Mouse (Mus musculus): ENCODE results near the gene Foxg1. TPM values are rescaled to one million over a fixed set of nuclear protein-coding genes. Genes with fewer than 3 reads are reported as not detected.

Gene Foxg1
- polyA plus RNA-seq, 2 experiments: not detected

GRCm38 (mm10) chr12:49390926-49391304 lies 8.5 kb downstream of the Foxg1 start:
- Histone ChIP-seq H3K9me3 (ENCODE audit: control insufficient read depth, low read length) (no peaks in the 10 kb centered on the region), H3K36me3 (replicated peaks; ENCODE audit: control insufficient read depth, insufficient read depth, low read depth) (no peaks in the 10 kb centered on the region), H3K27me3 (ENCODE audit: control insufficient read depth, insufficient read depth, low read length) (peaks cover 64% of the 10 kb centered on the region), H3K4me3 (ENCODE audit: insufficient read depth in 1 of 2, low read depth in 2 of 2, low read length in 2 of 2) (no peak overlapping the region), H3K4me1 (replicated peaks; ENCODE audit: control insufficient read depth in 2 of 2, insufficient read depth in 2 of 2, low read length in 1 of 2) (no peaks in the 10 kb centered on the region), H3K27ac (no peak overlapping the region), H3K9ac (replicated peaks) (no peak overlapping the region), H3K4me2 (ENCODE audit: low read depth) (no peak overlapping the region)
- DNase-seq (ENCODE audit: low read depth in 3 of 3, low spot score in 3 of 3) (no peak), ATAC-seq (ENCODE audit: insufficient read depth) (no peak)
- no peak for TF ChIP-seq CTCF (IDR thresholded peaks at IDR 0.05; ENCODE audit: low read depth)
- no peak for TF ChIP-seq EP300 (IDR thresholded peaks at IDR 0.05; ENCODE audit: low read depth)
- 2% methylated on average over 9 of the region's 9 CpGs for WGBS (ENCODE audit: insufficient replicate concordance)

- Histone ChIP-seq H3K4me3 (ENCODE audit: insufficient read depth in 1 of 2, low read depth in 2 of 2, low read length in 2 of 2) (no peak overlapping the region), H3K27ac (no peak overlapping the region), H3K9ac (replicated peaks) (no peak overlapping the region), H3K36me3 (replicated peaks; ENCODE audit: control insufficient read depth, insufficient read depth, low read depth) (no peaks in the 10 kb centered on the region), H3K4me1 (replicated peaks; ENCODE audit: control insufficient read depth in 2 of 2, insufficient read depth in 2 of 2, low read length in 1 of 2) (no peaks in the 10 kb centered on the region), H3K4me2 (ENCODE audit: low read depth) (no peak overlapping the region), H3K9me3 (ENCODE audit: control insufficient read depth, low read length) (no peaks in the 10 kb centered on the region), H3K27me3 (ENCODE audit: control insufficient read depth, insufficient read depth, low read length) (peaks cover 59% of the 10 kb centered on the region)
- TF ChIP-seq CTCF (IDR thresholded peaks at IDR 0.05; ENCODE audit: low read depth) (peak; percentile 49), EP300 (IDR thresholded peaks at IDR 0.05; ENCODE audit: low read depth) (no peak)
- 2% methylated on average over 42 of the region's 42 CpGs for WGBS (ENCODE audit: insufficient replicate concordance)
- no peak for DNase-seq (ENCODE audit: low read depth in 3 of 3, low spot score in 3 of 3)
- ATAC-seq (ENCODE audit: insufficient read depth): no peak
Measured at GRCm38 (mm10) chr12:49391305-49392040, 9.0 kb downstream of the Foxg1 start.

- Histone ChIP-seq H3K4me1 (replicated peaks; ENCODE audit: control insufficient read depth in 2 of 2, insufficient read depth in 2 of 2, low read length in 1 of 2) (no peaks in the 10 kb centered on the region), H3K9me3 (ENCODE audit: control insufficient read depth, low read length) (no peaks in the 10 kb centered on the region), H3K27ac (no peak overlapping the region), H3K4me2 (ENCODE audit: low read depth) (no peak overlapping the region), H3K4me3 (ENCODE audit: insufficient read depth in 1 of 2, low read depth in 2 of 2, low read length in 2 of 2) (no peak overlapping the region), H3K36me3 (replicated peaks; ENCODE audit: control insufficient read depth, insufficient read depth, low read depth) (no peaks in the 10 kb centered on the region), H3K9ac (replicated peaks) (no peak overlapping the region), H3K27me3 (ENCODE audit: control insufficient read depth, insufficient read depth, low read length) (peaks cover 56% of the 10 kb centered on the region)
- 3% methylated on average over 10 of the region's 10 CpGs for WGBS (ENCODE audit: insufficient replicate concordance)
- ATAC-seq (ENCODE audit: insufficient read depth) (no peak), DNase-seq (ENCODE audit: low read depth in 3 of 3, low spot score in 3 of 3) (no peak)
- TF ChIP-seq EP300 (IDR thresholded peaks at IDR 0.05; ENCODE audit: low read depth) (no peak), CTCF (IDR thresholded peaks at IDR 0.05; ENCODE audit: low read depth) (no peak)
Measured at GRCm38 (mm10) chr12:49392041-49392390, 9.6 kb downstream of the Foxg1 start.

GRCm38 (mm10) chr12:49392876-49393275 lies 10.4 kb downstream of the Foxg1 start:
- Histone ChIP-seq H3K9me3 (ENCODE audit: control insufficient read depth, low read length) (no peaks in the 10 kb centered on the region), H3K4me3 (ENCODE audit: insufficient read depth in 1 of 2, low read depth in 2 of 2, low read length in 2 of 2) (no peak overlapping the region), H3K27ac (no peak overlapping the region), H3K4me1 (replicated peaks; ENCODE audit: control insufficient read depth in 2 of 2, insufficient read depth in 2 of 2, low read length in 1 of 2) (no peaks in the 10 kb centered on the region), H3K9ac (replicated peaks) (no peak overlapping the region), H3K4me2 (ENCODE audit: low read depth) (no peak overlapping the region), H3K27me3 (ENCODE audit: control insufficient read depth, insufficient read depth, low read length) (peaks cover 55% of the 10 kb centered on the region), H3K36me3 (replicated peaks; ENCODE audit: control insufficient read depth, insufficient read depth, low read depth) (no peaks in the 10 kb centered on the region)
- TF ChIP-seq EP300 (IDR thresholded peaks at IDR 0.05; ENCODE audit: low read depth) (no peak), CTCF (IDR thresholded peaks at IDR 0.05; ENCODE audit: low read depth) (no peak)
- 5% methylated on average over 5 of the region's 5 CpGs for WGBS (ENCODE audit: insufficient replicate concordance)
- no peak for DNase-seq (ENCODE audit: low read depth in 3 of 3, low spot score in 3 of 3)
- no peak for ATAC-seq (ENCODE audit: insufficient read depth)

GRCm38 (mm10) chr12:49393639-49394038 lies 11.2 kb downstream of the Foxg1 start:
- TF ChIP-seq EP300 (IDR thresholded peaks at IDR 0.05; ENCODE audit: low read depth) (no peak), CTCF (IDR thresholded peaks at IDR 0.05; ENCODE audit: low read depth) (no peak)
- DNase-seq (ENCODE audit: low read depth in 3 of 3, low spot score in 3 of 3) (no peak), ATAC-seq (ENCODE audit: insufficient read depth) (no peak)
- Histone ChIP-seq H3K9ac (replicated peaks) (no peak overlapping the region), H3K27me3 (ENCODE audit: control insufficient read depth, insufficient read depth, low read length) (peaks cover 53% of the 10 kb centered on the region), H3K4me1 (replicated peaks; ENCODE audit: control insufficient read depth in 2 of 2, insufficient read depth in 2 of 2, low read length in 1 of 2) (no peaks in the 10 kb centered on the region), H3K4me3 (ENCODE audit: insufficient read depth in 1 of 2, low read depth in 2 of 2, low read length in 2 of 2) (no peak overlapping the region), H3K9me3 (ENCODE audit: control insufficient read depth, low read length) (no peaks in the 10 kb centered on the region), H3K36me3 (replicated peaks; ENCODE audit: control insufficient read depth, insufficient read depth, low read depth) (no peaks in the 10 kb centered on the region), H3K27ac (no peak overlapping the region), H3K4me2 (ENCODE audit: low read depth) (no peak overlapping the region)
- 8% methylated on average over 3 of the region's 3 CpGs for WGBS (ENCODE audit: insufficient replicate concordance)
